Mouse (Mus musculus): ENCODE data around the gene Zscan2. TPM values are rescaled to one million over a fixed set of nuclear protein-coding genes. Genes with fewer than 3 reads are reported as not detected.
"Not testable (repeated sequence)": the region's sequence is repeated elsewhere in the genome, so short reads cannot be mapped to it uniquely, and the experiment has no call there.

Gene Zscan2
- polyA plus RNA-seq, 1 experiment from 2014 or later: 1.4 TPM

DNA sequence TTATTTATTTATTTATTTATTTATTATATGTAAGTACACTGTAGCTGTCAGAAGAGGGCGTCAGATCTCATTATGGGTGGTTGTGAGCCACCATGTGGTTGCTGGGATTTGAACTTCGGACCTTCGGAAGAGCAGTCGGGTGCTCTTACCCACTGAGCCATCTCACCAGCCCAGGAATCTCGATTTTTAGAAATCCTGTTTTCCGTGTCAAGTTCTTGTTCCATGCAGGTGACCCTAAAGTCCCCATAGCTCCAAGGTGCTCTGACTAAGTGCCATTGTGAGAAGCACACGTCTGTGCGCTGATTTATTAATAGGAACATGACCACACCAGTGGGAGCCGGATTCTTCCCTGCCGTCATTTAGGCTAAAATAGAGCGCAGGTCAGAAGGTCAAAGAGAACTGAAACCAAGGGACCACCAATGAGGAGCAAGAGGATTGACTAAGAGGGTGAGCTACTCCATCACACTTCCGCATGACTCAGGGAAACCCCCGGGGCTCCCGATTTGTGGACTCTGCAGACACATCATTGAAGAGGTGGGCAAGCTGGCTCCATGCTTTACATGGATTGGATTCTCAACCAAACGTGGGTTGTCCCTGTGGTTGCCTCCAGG is 30.4 kb upstream of the Zscan2 start:
- no peaks in the 10 kb centered on the region for H3K36me3 ChIP-seq (ENCODE audit: control insufficient read depth, insufficient read depth, low read length)
- H3K4me2 ChIP-seq: no peak overlapping the region
- no peaks in the 10 kb centered on the region for H3K27me3 ChIP-seq (replicated peaks; ENCODE audit: control insufficient read depth, insufficient read depth, low read length)
- ATAC-seq (replicated peaks; ENCODE audit: low FRiP score) (no peak), DNase-seq (ENCODE audit: low spot score) (no peak)
- no peak overlapping the region for H3K4me3 ChIP-seq (ENCODE audit: low read depth, low read length)
- 74% methylated on average over 15 of the region's 15 CpGs for WGBS
- H3K27ac ChIP-seq (ENCODE audit: low read depth, low read length): no peak overlapping the region
- no peak overlapping the region for H3K9ac ChIP-seq (ENCODE audit: low read depth, low read length)
- H3K4me1 ChIP-seq (replicated peaks; ENCODE audit: control insufficient read depth, insufficient read depth, low read length): peaks cover 3% of the 10 kb centered on the region; the same call in 1 of the 2 replicates
- H3K9me3 ChIP-seq (ENCODE audit: control insufficient read depth, low read length): no peaks in the 10 kb centered on the region

- Histone ChIP-seq H3K36me3 (ENCODE audit: control insufficient read depth, insufficient read depth, low read length) (no peaks in the 10 kb centered on the region), H3K4me3 (ENCODE audit: low read depth, low read length) (no peak overlapping the region), H3K4me2 (no peak overlapping the region), H3K27ac (ENCODE audit: low read depth, low read length) (no peak overlapping the region), H3K9ac (ENCODE audit: low read depth, low read length) (no peak overlapping the region), H3K4me1 (replicated peaks; ENCODE audit: control insufficient read depth, insufficient read depth, low read length) (peaks cover 3% of the 10 kb centered on the region; the same call in 1 of the 2 replicates), H3K9me3 (ENCODE audit: control insufficient read depth, low read length) (no peaks in the 10 kb centered on the region), H3K27me3 (replicated peaks; ENCODE audit: control insufficient read depth, insufficient read depth, low read length) (no peaks in the 10 kb centered on the region)
- ATAC-seq (replicated peaks; ENCODE audit: low FRiP score) (no peak), DNase-seq (ENCODE audit: low spot score) (no peak)
- WGBS: 31% methylated on average over 4 of the region's 4 CpGs
These were observed 28.5 kb upstream of the Zscan2 start for GRCm38 (mm10) chr7:80832191-80832590.

DNA sequence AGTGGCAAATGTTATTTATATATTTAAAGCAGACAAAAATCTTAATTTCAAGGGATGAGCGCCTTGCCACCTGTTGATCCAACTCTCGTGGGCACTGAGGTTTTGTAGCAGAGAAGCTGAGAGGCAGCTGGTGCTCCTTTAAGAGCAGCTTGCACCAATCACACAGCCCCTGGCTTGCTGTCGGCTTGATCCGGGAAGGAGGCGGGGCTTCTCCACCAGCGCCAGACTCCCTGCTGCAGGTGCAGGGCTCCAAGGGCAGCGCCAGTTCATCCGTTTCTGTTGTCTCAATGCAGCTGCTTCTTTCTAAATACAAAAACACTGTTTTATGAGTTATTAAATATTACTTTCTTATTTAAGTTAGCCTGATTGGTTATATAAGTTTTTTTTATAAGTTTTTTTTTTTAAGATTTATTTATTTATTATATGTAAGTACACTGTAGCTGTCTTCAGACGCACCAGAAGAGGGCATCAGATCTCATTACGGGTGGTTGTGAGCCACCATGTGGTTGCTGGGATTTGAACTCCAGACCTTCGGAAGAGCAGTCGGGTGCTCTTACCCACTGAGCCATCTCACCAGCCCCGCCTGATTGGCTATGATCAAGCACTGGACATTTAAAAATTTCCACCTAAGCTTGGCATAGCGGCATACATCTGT is 27.6 kb upstream of the Zscan2 start:
- not testable (repeated sequence) for H3K27ac ChIP-seq (ENCODE audit: low read depth, low read length); H3K27me3 ChIP-seq (replicated peaks; ENCODE audit: control insufficient read depth, insufficient read depth, low read length); H3K9ac ChIP-seq (ENCODE audit: low read depth, low read length); H3K9me3 ChIP-seq (ENCODE audit: control insufficient read depth, low read length); H3K4me1 ChIP-seq (replicated peaks; ENCODE audit: control insufficient read depth, insufficient read depth, low read length); H3K36me3 ChIP-seq (ENCODE audit: control insufficient read depth, insufficient read depth, low read length)
- DNase-seq (ENCODE audit: low spot score): peak; percentile 54
- 13% methylated on average over 13 of the region's 14 CpGs for WGBS
- peak; percentile 76 for ATAC-seq (replicated peaks; ENCODE audit: low FRiP score)
- Histone ChIP-seq H3K4me2 (peak overlapping the region; percentile 43), H3K4me3 (ENCODE audit: low read depth, low read length) (peak overlapping the region; percentile 20; the same call in 1 of the 2 replicates)

DNA sequence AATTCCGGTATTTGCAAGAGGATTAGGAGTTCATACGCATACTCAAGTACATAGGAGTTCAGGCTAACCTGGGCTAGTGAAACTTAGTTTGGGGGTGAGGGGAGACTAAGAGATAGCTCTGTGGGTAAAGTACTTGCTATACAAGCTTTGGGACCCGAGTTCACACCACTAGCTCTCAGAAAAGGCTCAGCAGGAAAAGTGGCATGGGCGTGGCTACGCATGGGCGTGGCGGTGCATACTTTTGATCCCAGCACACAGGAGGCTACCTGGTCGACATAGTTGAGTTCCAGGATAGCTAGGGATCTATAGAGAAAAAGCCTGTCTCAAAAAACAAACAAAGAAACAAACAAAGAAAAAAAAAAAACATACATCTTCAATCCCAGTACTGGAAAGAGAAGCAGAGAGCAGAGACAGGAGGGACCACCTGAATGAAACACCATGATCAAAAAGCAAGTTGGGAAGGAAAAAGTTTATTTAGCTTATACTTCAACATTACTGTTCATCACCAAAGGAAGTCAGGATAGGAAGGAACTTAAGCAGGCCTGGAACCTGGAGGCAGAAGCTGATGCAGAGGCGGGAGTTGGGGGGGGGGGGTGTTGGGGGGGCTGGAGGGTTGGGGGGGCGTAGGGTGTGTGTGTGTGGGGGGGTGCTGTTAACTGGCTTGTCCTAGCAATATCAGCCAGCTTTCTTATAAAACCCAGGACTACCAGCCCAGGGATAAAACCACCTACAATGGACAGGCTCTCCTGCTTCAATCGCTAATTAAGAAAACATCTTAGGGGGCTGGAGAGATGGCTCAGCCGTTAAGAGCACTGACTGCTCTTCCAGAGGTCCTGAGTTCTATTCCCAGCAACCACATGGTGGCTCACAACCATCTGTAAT is 26.8 kb upstream of the Zscan2 start:
- no peak overlapping the region for H3K27ac ChIP-seq (ENCODE audit: low read depth, low read length)

DNA sequence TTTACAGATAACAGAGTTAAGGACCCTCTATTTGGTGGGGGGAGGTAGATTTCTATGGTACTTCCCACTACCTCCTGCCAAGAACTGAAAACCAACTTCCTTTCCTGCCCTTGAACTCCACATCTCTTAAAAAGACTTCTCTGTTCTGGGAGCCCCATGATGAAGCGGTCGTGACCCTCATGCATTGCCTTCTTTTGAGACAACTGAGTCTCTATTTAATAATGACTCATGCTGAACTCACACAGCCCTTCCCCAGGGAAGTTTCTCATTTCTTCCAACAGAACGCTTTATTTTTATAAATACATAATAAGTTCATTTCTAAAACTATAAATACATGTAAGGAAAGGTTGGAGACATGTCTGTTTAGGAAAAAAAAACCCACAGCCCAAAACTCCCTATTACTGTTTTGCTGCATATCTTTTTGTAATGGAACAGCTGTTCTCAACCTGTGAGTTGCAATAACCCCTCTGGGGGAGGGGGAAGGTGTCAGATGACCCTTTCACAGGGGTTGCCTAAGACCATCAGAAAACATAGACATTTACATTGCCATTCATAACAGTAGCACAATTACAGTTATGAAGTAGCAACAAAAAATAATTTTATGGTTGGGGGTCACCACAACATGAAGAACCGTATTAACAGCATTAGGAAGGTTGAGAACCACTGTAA is 24.6 kb upstream of the Zscan2 start:
- Histone ChIP-seq H3K4me1 (replicated peaks; ENCODE audit: control insufficient read depth, insufficient read depth, low read length) (peaks cover 3% of the 10 kb centered on the region; the same call in 1 of the 2 replicates), H3K9ac (ENCODE audit: low read depth, low read length) (no peak overlapping the region), H3K9me3 (ENCODE audit: control insufficient read depth, low read length) (no peaks in the 10 kb centered on the region), H3K4me3 (ENCODE audit: low read depth, low read length) (no peak overlapping the region), H3K27ac (ENCODE audit: low read depth, low read length) (no peak overlapping the region), H3K36me3 (ENCODE audit: control insufficient read depth, insufficient read depth, low read length) (no peaks in the 10 kb centered on the region), H3K4me2 (no peak overlapping the region), H3K27me3 (replicated peaks; ENCODE audit: control insufficient read depth, insufficient read depth, low read length) (no peaks in the 10 kb centered on the region)
- no peak for ATAC-seq (replicated peaks; ENCODE audit: low FRiP score)
- WGBS: 74% methylated on average over 4 of the region's 4 CpGs
- no peak for DNase-seq (ENCODE audit: low spot score)

More for the DNA sequence above, 26.8 kb upstream of the Zscan2 start:
- H3K36me3 ChIP-seq (ENCODE audit: control insufficient read depth, insufficient read depth, low read length): no peaks in the 10 kb centered on the region
- peaks cover 3% of the 10 kb centered on the region; the same call in 1 of the 2 replicates for H3K4me1 ChIP-seq (replicated peaks; ENCODE audit: control insufficient read depth, insufficient read depth, low read length)
- no peaks in the 10 kb centered on the region for H3K9me3 ChIP-seq (ENCODE audit: control insufficient read depth, low read length)
- no peak for DNase-seq (ENCODE audit: low spot score)
- no peak overlapping the region for H3K9ac ChIP-seq (ENCODE audit: low read depth, low read length)
- H3K4me3 ChIP-seq (ENCODE audit: low read depth, low read length): peak overlapping the region; percentile 20; the same call in 1 of the 2 replicates
- ATAC-seq (replicated peaks; ENCODE audit: low FRiP score): 0 out of 2 replicates have a peak, but pooled peaks have one; percentile 18
- peak overlapping the region; percentile 43 for H3K4me2 ChIP-seq
- no peaks in the 10 kb centered on the region for H3K27me3 ChIP-seq (replicated peaks; ENCODE audit: control insufficient read depth, insufficient read depth, low read length)
- WGBS: 36% methylated on average over 12 of the region's 12 CpGs

GRCm38 (mm10) chr7:80837736-80838135 is 23.0 kb upstream of the Zscan2 start:
- 49% methylated on average over 9 of the region's 9 CpGs for WGBS
- Histone ChIP-seq H3K4me2 (no peak overlapping the region), H3K27ac (ENCODE audit: low read depth, low read length) (no peak overlapping the region), H3K9ac (ENCODE audit: low read depth, low read length) (no peak overlapping the region), H3K4me3 (ENCODE audit: low read depth, low read length) (no peak overlapping the region), H3K9me3 (ENCODE audit: control insufficient read depth, low read length) (no peaks in the 10 kb centered on the region), H3K4me1 (replicated peaks; ENCODE audit: control insufficient read depth, insufficient read depth, low read length) (peaks cover 3% of the 10 kb centered on the region; the same call in 1 of the 2 replicates), H3K36me3 (ENCODE audit: control insufficient read depth, insufficient read depth, low read length) (no peaks in the 10 kb centered on the region), H3K27me3 (replicated peaks; ENCODE audit: control insufficient read depth, insufficient read depth, low read length) (no peaks in the 10 kb centered on the region)
- ATAC-seq (replicated peaks; ENCODE audit: low FRiP score) (no peak), DNase-seq (ENCODE audit: low spot score) (no peak)

GRCm38 (mm10) chr7:80838247-80838646 is 22.5 kb upstream of the Zscan2 start:
- Histone ChIP-seq H3K4me2 (no peak overlapping the region), H3K4me3 (ENCODE audit: low read depth, low read length) (no peak overlapping the region), H3K4me1 (replicated peaks; ENCODE audit: control insufficient read depth, insufficient read depth, low read length) (peaks cover 3% of the 10 kb centered on the region; the same call in 1 of the 2 replicates), H3K27ac (ENCODE audit: low read depth, low read length) (no peak overlapping the region), H3K9me3 (ENCODE audit: control insufficient read depth, low read length) (no peaks in the 10 kb centered on the region), H3K27me3 (replicated peaks; ENCODE audit: control insufficient read depth, insufficient read depth, low read length) (no peaks in the 10 kb centered on the region), H3K9ac (ENCODE audit: low read depth, low read length) (no peak overlapping the region), H3K36me3 (ENCODE audit: control insufficient read depth, insufficient read depth, low read length) (no peaks in the 10 kb centered on the region)
- 44% methylated on average over 7 of the region's 7 CpGs for WGBS
- no peak for ATAC-seq (replicated peaks; ENCODE audit: low FRiP score)
- DNase-seq (ENCODE audit: low spot score): no peak

DNA sequence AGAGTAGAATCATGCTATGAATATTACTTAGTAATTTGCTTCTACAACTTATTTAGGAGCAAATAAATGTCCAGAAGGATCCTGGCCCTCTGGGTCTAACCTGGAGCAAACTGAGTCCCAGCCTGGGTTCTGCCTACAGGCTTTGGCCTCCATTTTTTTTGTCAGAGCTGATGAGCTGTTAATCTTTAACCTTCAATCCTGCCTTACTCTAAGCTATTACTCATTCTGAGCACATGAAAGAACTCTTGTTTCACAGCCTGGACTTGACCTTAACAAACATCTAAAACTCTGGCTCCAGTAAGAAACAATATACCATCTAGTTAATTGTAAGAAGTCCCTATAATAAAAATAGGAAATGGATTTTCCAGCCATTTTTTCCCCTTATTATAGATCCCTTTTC is 21.0 kb upstream of the Zscan2 start:
- ATAC-seq (replicated peaks; ENCODE audit: low FRiP score) (no peak), DNase-seq (ENCODE audit: low spot score) (no peak)
- H3K27me3 ChIP-seq (replicated peaks; ENCODE audit: control insufficient read depth, insufficient read depth, low read length): no peaks in the 10 kb centered on the region
- H3K4me2 ChIP-seq: no peak overlapping the region
- H3K9me3 ChIP-seq (ENCODE audit: control insufficient read depth, low read length): no peaks in the 10 kb centered on the region
- no peak overlapping the region for H3K27ac ChIP-seq (ENCODE audit: low read depth, low read length)
- H3K4me3 ChIP-seq (ENCODE audit: low read depth, low read length): no peak overlapping the region
- no peaks in the 10 kb centered on the region for H3K36me3 ChIP-seq (ENCODE audit: control insufficient read depth, insufficient read depth, low read length)
- no peak overlapping the region for H3K9ac ChIP-seq (ENCODE audit: low read depth, low read length)
- no peaks in the 10 kb centered on the region for H3K4me1 ChIP-seq (replicated peaks; ENCODE audit: control insufficient read depth, insufficient read depth, low read length)
